In the genomic region with DNA sequence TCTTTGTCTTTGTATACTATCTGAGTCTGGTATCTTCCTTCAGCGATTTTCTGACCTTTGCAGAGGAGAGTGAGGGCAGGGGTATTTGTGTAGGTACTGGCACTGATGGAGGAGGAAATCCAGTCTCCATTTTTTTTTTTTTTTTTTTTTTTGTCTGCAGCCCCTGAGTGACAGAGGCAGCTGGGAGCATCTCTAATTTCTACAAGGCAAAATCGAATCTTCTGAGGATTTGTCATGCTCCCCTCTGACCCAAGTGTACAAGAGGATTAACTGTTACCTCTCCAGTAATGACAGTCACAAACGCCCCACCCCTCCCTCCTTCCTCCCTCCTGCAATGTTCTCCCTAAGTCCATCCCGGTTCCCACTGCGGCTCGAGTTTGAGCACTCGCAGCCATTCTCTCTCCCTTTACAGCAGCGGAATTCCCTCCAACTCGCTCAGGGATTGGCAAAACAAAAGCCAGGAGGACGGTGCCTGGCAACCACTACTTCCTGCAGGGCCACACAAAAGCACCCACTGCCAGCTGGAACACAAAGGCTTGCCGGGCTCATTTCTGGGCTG, we compare ENCODE assay signal across 8 mouse cellular contexts. TPM values are rescaled to one million over a fixed set of nuclear protein-coding genes. Genes with fewer than 3 reads are reported as not detected.
A peak's percentile ranks its signal among the peaks of the same experiment; 100 is the strongest.
DNase-seq lines count a peak whose midpoint lies in the region; ATAC-seq and TF ChIP-seq lines count a peak whose summit lies in the region.

No protein-coding gene starts in this region.

- peak; percentile 77 for ATAC-seq in hindbrain, embryonic 14.5 days (ENCODE audit: low FRiP score)
- ATAC-seq in limb, embryonic 15.5 days (ENCODE audit: insufficient number of reproducible peaks, low FRiP score, low TSS enrichment, low read depth), result 0 out of 2 replicates have a peak, but pooled peaks have one; percentile 54
- no peak for ATAC-seq in inflammation-experienced regulatory T-cells, adult 6 months
- no peak for ATAC-seq in liver, postnatal 0 days

- no peaks in the 10 kb centered on the region for H3K36me3 ChIP-seq in hindbrain, embryonic 14.5 days (replicated peaks; ENCODE audit: control insufficient read depth, insufficient read depth)
- H3K36me3 ChIP-seq in limb, embryonic 15.5 days, result no peaks in the 10 kb centered on the region
- H3K36me3 ChIP-seq in liver, postnatal 0 days (replicated peaks; ENCODE audit: insufficient read depth, low read length), result no peaks in the 10 kb centered on the region

- H3K9me3 ChIP-seq in hindbrain, embryonic 14.5 days (ENCODE audit: control insufficient read depth, low read length), result no peaks in the 10 kb centered on the region
- H3K9me3 ChIP-seq in limb, embryonic 15.5 days, result no peaks in the 10 kb centered on the region
- H3K9me3 ChIP-seq in liver, postnatal 0 days (ENCODE audit: low read length), result no peaks in the 10 kb centered on the region

- TF ChIP-seq EP300 in liver, postnatal 0 days (IDR thresholded peaks at IDR 0.05; ENCODE audit: low read depth), result no peak

- no peak for TF ChIP-seq CTCF in liver, postnatal 0 days (IDR thresholded peaks at IDR 0.05; ENCODE audit: low read depth)

- H3K9ac ChIP-seq in hindbrain, embryonic 14.5 days, result peak overlapping the region; percentile 53
- H3K9ac ChIP-seq in limb, embryonic 15.5 days, result no peak overlapping the region
- no peak overlapping the region for H3K9ac ChIP-seq in liver, postnatal 0 days (replicated peaks)

- peak overlapping the region; percentile 71 for H3K27ac ChIP-seq in hindbrain, embryonic 14.5 days
- H3K27ac ChIP-seq in limb, embryonic 15.5 days, result peak overlapping the region; percentile 40; the same call in 1 of the 2 replicates
- no peak overlapping the region for H3K27ac ChIP-seq in liver, postnatal 0 days (ENCODE audit: low read depth)

- H3K4me1 ChIP-seq in hindbrain, embryonic 14.5 days (replicated peaks; ENCODE audit: control insufficient read depth, insufficient read depth, low read length), result peaks cover 4% of the 10 kb centered on the region; the same call in 1 of the 2 replicates
- H3K4me1 ChIP-seq in limb, embryonic 15.5 days, result peaks cover 9% of the 10 kb centered on the region; the same call in 1 of the 2 replicates
- no peaks in the 10 kb centered on the region for H3K4me1 ChIP-seq in liver, postnatal 0 days (ENCODE audit: insufficient read depth)

- 0% methylated on average over 11 of the region's 11 CpGs for WGBS in hindbrain, embryonic 14.5 days
- WGBS in limb, embryonic 15.5 days, result 8% methylated on average over 11 of the region's 11 CpGs
- 12% methylated on average over 11 of the region's 11 CpGs for WGBS in liver, postnatal 0 days (ENCODE audit: insufficient replicate concordance)

- H3K4me3 ChIP-seq in hindbrain, embryonic 14.5 days (replicated peaks; ENCODE audit: low read length), result peak overlapping the region; percentile 9; the same call in 1 of the 2 replicates
- H3K4me3 ChIP-seq in limb, embryonic 15.5 days, result no peak overlapping the region
- H3K4me3 ChIP-seq in liver, postnatal 0 days (ENCODE audit: low read depth, low read length), result no peak overlapping the region

- H3K27me3 ChIP-seq in hindbrain, embryonic 14.5 days (ENCODE audit: control insufficient read depth, insufficient read depth, low read length), result no peaks in the 10 kb centered on the region
- no peaks in the 10 kb centered on the region for H3K27me3 ChIP-seq in limb, embryonic 15.5 days
- no peaks in the 10 kb centered on the region for H3K27me3 ChIP-seq in liver, postnatal 0 days (ENCODE audit: insufficient read depth, low read length)

- H3K4me2 ChIP-seq in hindbrain, embryonic 14.5 days (replicated peaks), result peak overlapping the region; percentile 41
- H3K4me2 ChIP-seq in limb, embryonic 15.5 days, result peak overlapping the region; percentile 27; the same call in 1 of the 2 replicates
- no peak overlapping the region for H3K4me2 ChIP-seq in liver, postnatal 0 days (ENCODE audit: low read depth, low read length)

- DNase-seq in kidney, postnatal 4 days, result peak; percentile 31 to 45
- DNase-seq in kidney, adult 8-10 months, result no peak
- peak; percentile 77 for DNase-seq in embryo, embryonic 9.5 days (ENCODE audit: extremely low spot score)
- peak; percentile 61 for DNase-seq in hindbrain, embryonic 14.5 days (ENCODE audit: low spot score)
- DNase-seq in retina, postnatal 1 day, result peak; percentile 79
- no peak for DNase-seq in liver, postnatal 0 days

RNA-seq across cellular contexts. Expression of a gene that starts 35.9 kb away (rescaled TPM):
- polyA plus RNA-seq in hindbrain, embryonic 14.5 days (2014; fragmentation: Nextera tagmentation; extraction: Ambion mirVana), result 7.0 and 8.0 TPM in 2 replicates
- polyA plus RNA-seq in limb, embryonic 15.5 days (2015; fragmentation: Nextera tagmentation; extraction: Ambion mirVana), result 2.9 and 3.0 TPM in 2 replicates
- polyA plus RNA-seq in inflammation-experienced regulatory T-cells, adult 6 months (2017; shearing (Covaris generic)), result under 1 TPM in 1 of 3 experiments, not detected in 2; 0.09 TPM
- 0.04 TPM in 1 of 2 replicates, not detected in the other for polyA plus RNA-seq in liver, postnatal 0 days (2015; fragmentation: Nextera tagmentation; extraction: Ambion mirVana)

Comparison
In these comparisons a context has a peak if more than half of its experiments do, and no peak if none do; other contexts are left out.
1. DNase-seq: peak in kidney, postnatal 4 days (2 of 2), embryo, embryonic 9.5 days (single experiment), hindbrain, embryonic 14.5 days (single experiment) and retina, postnatal 1 day (single experiment); none in kidney, adult 8-10 months (0 of 2) and liver, postnatal 0 days (single experiment).
2. ATAC-seq: peak in hindbrain, embryonic 14.5 days (single experiment) and limb, embryonic 15.5 days (single experiment); none in inflammation-experienced regulatory T-cells, adult 6 months (single experiment) and liver, postnatal 0 days (single experiment).